Mouse (Mus musculus): ENCODE measurements around the gene Pacsin2. TPM values are rescaled to one million over a fixed set of nuclear protein-coding genes. Genes with fewer than 3 reads are reported as not detected.

The Pacsin2 gene
- total and polyA plus RNA-seq, 3 experiments: 48.4 to 85.5 (median 53.7) TPM

GRCm38 (mm10) chr15:83491891-83492290 lies 27.5 kb upstream of the Pacsin2 start:
- no peaks in the 10 kb centered on the region for H3K27me3 ChIP-seq (replicated peaks)
- DNase-seq (ENCODE audit: extremely low read depth): no peak
- no peak overlapping the region for H3K4me2 ChIP-seq (ENCODE audit: insufficient read depth, low read depth, poor library complexity, severe bottlenecking)
- dilution Hi-C loops (cut with MboI; ENCODE audit: extremely low pct_ligation_motif_present, extremely low pct_unique_long_range_greater_than_20kb, low sequenced_read_pairs) (no loop called here), in situ Hi-C loops (cut with MboI; ENCODE audit: low pct_ligation_motif_present, low pct_unique_long_range_greater_than_20kb, low sequenced_read_pairs) (no loop called here)
- H3K4me3 ChIP-seq (replicated peaks in 1 of 3; ENCODE audit: low read depth in 2 of 3, low read length in 2 of 3, poor library complexity in 1 of 3): no peak overlapping the region
- H3K9me3 ChIP-seq (replicated peaks; ENCODE audit: low read length): no peaks in the 10 kb centered on the region
- TF ChIP-seq POLR2A (IDR thresholded peaks at IDR 0.05; ENCODE audit: low read depth, low read length) (no peak), IRF4 (IDR thresholded peaks at IDR 0.05; ENCODE audit: low read depth, low read length) (no peak), PAX5 (IDR thresholded peaks at IDR 0.05; ENCODE audit: low read length) (no peak), TCF12 (IDR thresholded peaks at IDR 0.05; ENCODE audit: low read depth, low read length) (no peak), RAD21 (IDR thresholded peaks at IDR 0.05; ENCODE audit: low read depth, low read length) (no peak)
- H3K27ac ChIP-seq (ENCODE audit: insufficient read depth, low read depth): no peak overlapping the region
- H3K4me1 ChIP-seq (ENCODE audit: control insufficient read depth in 1 of 2, insufficient read depth in 2 of 2): peaks cover 0 to 8% of the 10 kb centered on the region in 2 experiments; a peak in 1 of 4 replicates
- H3K36me3 ChIP-seq (replicated peaks in 1 of 2; ENCODE audit: control insufficient read depth in 1 of 2, insufficient read depth in 1 of 2, low read length in 1 of 2): peaks cover 16 to 68% of the 10 kb centered on the region in 2 experiments
- no peaks in the 10 kb centered on the region for H3K79me2 ChIP-seq (replicated peaks; ENCODE audit: control insufficient read depth, extremely low read depth, insufficient read depth, poor library complexity, severe bottlenecking)
- no peak overlapping the region for H3K9ac ChIP-seq (ENCODE audit: insufficient read depth, low read depth)

GRCm38 (mm10) chr15:83489471-83489870 lies 25.1 kb upstream of the Pacsin2 start:
- in situ Hi-C loops (cut with MboI; ENCODE audit: low pct_ligation_motif_present, low pct_unique_long_range_greater_than_20kb, low sequenced_read_pairs) (no loop called here), dilution Hi-C loops (cut with MboI; ENCODE audit: extremely low pct_ligation_motif_present, extremely low pct_unique_long_range_greater_than_20kb, low sequenced_read_pairs) (no loop called here)
- no peak for DNase-seq (ENCODE audit: extremely low read depth)
- Histone ChIP-seq H3K36me3 (replicated peaks in 1 of 2; ENCODE audit: control insufficient read depth in 1 of 2, insufficient read depth in 1 of 2, low read length in 1 of 2) (peaks cover 10 to 60% of the 10 kb centered on the region in 2 experiments), H3K79me2 (replicated peaks; ENCODE audit: control insufficient read depth, extremely low read depth, insufficient read depth, poor library complexity, severe bottlenecking) (no peaks in the 10 kb centered on the region), H3K4me3 (replicated peaks in 1 of 3; ENCODE audit: low read depth in 2 of 3, low read length in 2 of 3, poor library complexity in 1 of 3) (no peak overlapping the region), H3K4me1 (ENCODE audit: control insufficient read depth in 1 of 2, insufficient read depth in 2 of 2) (no peaks in the 10 kb centered on the region), H3K4me2 (ENCODE audit: insufficient read depth, low read depth, poor library complexity, severe bottlenecking) (no peak overlapping the region), H3K9ac (ENCODE audit: insufficient read depth, low read depth) (no peak overlapping the region), H3K27ac (ENCODE audit: insufficient read depth, low read depth) (no peak overlapping the region), H3K9me3 (replicated peaks; ENCODE audit: low read length) (no peaks in the 10 kb centered on the region), H3K27me3 (replicated peaks) (no peaks in the 10 kb centered on the region)
- TF ChIP-seq ZC3H11A (IDR thresholded peaks at IDR 0.05; ENCODE audit: low read depth, low read length) (no peak), JUND (conservative IDR thresholded peaks at IDR 0.05; ENCODE audit: low read depth, low read length) (no peak), BHLHE40 (IDR thresholded peaks at IDR 0.05; ENCODE audit: low read depth, low read length) (no peak)

GRCm38 (mm10) chr15:83487477-83488115 lies 23.2 kb upstream of the Pacsin2 start:
- no peak for DNase-seq (ENCODE audit: extremely low read depth)
- Histone ChIP-seq H3K9ac (ENCODE audit: insufficient read depth, low read depth) (no peak overlapping the region), H3K27ac (ENCODE audit: insufficient read depth, low read depth) (no peak overlapping the region), H3K36me3 (replicated peaks in 1 of 2; ENCODE audit: control insufficient read depth in 1 of 2, insufficient read depth in 1 of 2, low read length in 1 of 2) (peaks cover 8 to 50% of the 10 kb centered on the region in 2 experiments), H3K27me3 (replicated peaks) (no peaks in the 10 kb centered on the region), H3K4me3 (replicated peaks in 1 of 3; ENCODE audit: low read depth in 2 of 3, low read length in 2 of 3, poor library complexity in 1 of 3) (no peak overlapping the region), H3K4me1 (ENCODE audit: control insufficient read depth in 1 of 2, insufficient read depth in 2 of 2) (peaks cover 0 to 7% of the 10 kb centered on the region in 2 experiments; a peak in 2 of 4 replicates), H3K4me2 (ENCODE audit: insufficient read depth, low read depth, poor library complexity, severe bottlenecking) (no peak overlapping the region), H3K79me2 (replicated peaks; ENCODE audit: control insufficient read depth, extremely low read depth, insufficient read depth, poor library complexity, severe bottlenecking) (no peaks in the 10 kb centered on the region), H3K9me3 (replicated peaks; ENCODE audit: low read length) (no peaks in the 10 kb centered on the region)
- TF ChIP-seq GABPA (IDR thresholded peaks at IDR 0.05; ENCODE audit: insufficient replicate concordance, low read depth, low read length): no peak
- TF ChIP-seq MAFK (IDR thresholded peaks at IDR 0.05; ENCODE audit: insufficient replicate concordance, low read length): no peak
- no peak for TF ChIP-seq IRF4 (IDR thresholded peaks at IDR 0.05; ENCODE audit: low read depth, low read length)
- TF ChIP-seq NELFE (IDR thresholded peaks at IDR 0.05; ENCODE audit: low read depth, low read length): no peak
- no peak for TF ChIP-seq UBTF (IDR thresholded peaks at IDR 0.05; ENCODE audit: low read depth, low read length)
- no peak for TF ChIP-seq ZNF384 (IDR thresholded peaks at IDR 0.05; ENCODE audit: low read depth, low read length)
- TF ChIP-seq CHD1 (IDR thresholded peaks at IDR 0.05; ENCODE audit: low read depth, low read length): no peak
- no peak for TF ChIP-seq RAD21 (IDR thresholded peaks at IDR 0.05; ENCODE audit: low read depth, low read length)
- TF ChIP-seq MAX (IDR thresholded peaks at IDR 0.05; ENCODE audit: low read length): no peak
- TF ChIP-seq ZKSCAN1 (IDR thresholded peaks at IDR 0.05; ENCODE audit: borderline replicate concordance, low read depth, low read length): no peak
- TF ChIP-seq E2F4 (IDR thresholded peaks at IDR 0.05; ENCODE audit: insufficient replicate concordance, low read depth, low read length): no peak
- TF ChIP-seq BHLHE40 (IDR thresholded peaks at IDR 0.05; ENCODE audit: low read depth, low read length): no peak
- dilution Hi-C loops (cut with MboI; ENCODE audit: extremely low pct_ligation_motif_present, extremely low pct_unique_long_range_greater_than_20kb, low sequenced_read_pairs) (no loop called here), in situ Hi-C loops (cut with MboI; ENCODE audit: low pct_ligation_motif_present, low pct_unique_long_range_greater_than_20kb, low sequenced_read_pairs) (no loop called here)

Data from CH12.LX (cell line).